Mouse (Mus musculus) ES-Bruce4 (cell line): Measurements from ENCODE around the gene Parp4.

ENCODE experiments used
- CTCF ChIP-seq: IDR thresholded peaks from one replicate; pipeline ENCODE4 v1.8.1; 2011; ENCODE audit warnings: low read depth, low read length
- POLR2A ChIP-seq: IDR thresholded peaks from one replicate; pipeline ENCODE4 v1.8.1; 2011; ENCODE audit warnings: low read length; ENCODE audit not compliant: insufficient read depth

DNA sequence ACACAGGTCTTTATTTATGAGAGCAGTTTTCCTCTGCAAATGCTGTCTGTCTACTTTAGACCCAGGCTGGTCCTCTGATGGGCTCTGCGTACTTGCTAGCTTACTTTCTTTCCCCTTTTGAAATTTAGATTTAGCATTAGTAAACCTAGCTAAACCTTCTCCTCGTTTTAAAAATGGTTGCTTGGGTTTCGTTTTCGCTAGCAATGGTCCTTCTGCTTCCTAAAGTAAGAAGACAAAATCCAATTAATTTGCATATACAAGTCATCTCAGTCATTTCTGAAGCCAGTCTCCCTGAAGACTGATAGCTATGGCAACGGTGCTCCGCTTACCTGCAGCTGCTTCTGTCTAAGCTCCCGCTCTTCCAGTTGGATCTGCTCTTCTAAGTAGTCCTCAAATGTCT is 22.1 kb upstream of the Parp4 start:
- TF ChIP-seq CTCF (no peak), POLR2A (no peak)
